Mouse (Mus musculus) cerebellum, adult (tissue): ENCODE measurements around the gene Hspb2.

Experiments
- ATAC-seq: cut with Nextera tagmentation; 2 replicates; pipeline ENCODE4 v1.9.2; 2017; ENCODE audit warnings: mild to moderate bottlenecking, moderate library complexity, mixed read lengths; ENCODE audit not compliant: insufficient number of reproducible peaks, low FRiP score, low TSS enrichment

Gene Hspb2

GRCm38 (mm10) chr9:50752054-50752602, at the start of gene Hspb2:
Hspb2 (minus strand) TSS chr9:50752354.
- 0 out of 2 replicates have a peak, but pooled peaks have one; percentile 23 for ATAC-seq

GRCm38 (mm10) chr9:50800985-50801384, 48.8 kb upstream of the Hspb2 start:
- ATAC-seq: no peak

GRCm38 (mm10) chr9:50798368-50798767, 46.2 kb upstream of the Hspb2 start:
- ATAC-seq: no peak

GRCm38 (mm10) chr9:50797641-50798040, 45.5 kb upstream of the Hspb2 start:
- ATAC-seq: no peak

- no peak for ATAC-seq
Observed at GRCm38 (mm10) chr9:50796776-50797175, 44.6 kb upstream of the Hspb2 start.

- no peak for ATAC-seq
Observed at GRCm38 (mm10) chr9:50795266-50795665, 43.1 kb upstream of the Hspb2 start.

- no peak for ATAC-seq
Observed at GRCm38 (mm10) chr9:50782155-50782554, 30.0 kb upstream of the Hspb2 start.

GRCm38 (mm10) chr9:50776162-50776760, 24.1 kb upstream of the Hspb2 start:
- no peak for ATAC-seq

GRCm38 (mm10) chr9:50775662-50776126, 23.5 kb upstream of the Hspb2 start:
- ATAC-seq: no peak; the same call in 1 of the 2 replicates

GRCm38 (mm10) chr9:50774991-50775612, 22.9 kb upstream of the Hspb2 start, which contains the start of the genes Alg9 and 1110032A03Rik:
Alg9 (plus strand) TSS chr9:50775019.
1110032A03Rik (minus strand) TSS chr9:50775520.
- ATAC-seq: peak; percentile 66; the same call in 1 of the 2 replicates

- no peak for ATAC-seq
Observed at GRCm38 (mm10) chr9:50774026-50774462, 21.9 kb upstream of the Hspb2 start.

- no peak for ATAC-seq
Observed at GRCm38 (mm10) chr9:50770011-50770410, 17.9 kb upstream of the Hspb2 start.

- ATAC-seq: peak; percentile 90
Observed at GRCm38 (mm10) chr9:50768107-50769002, 16.2 kb upstream of the Hspb2 start, which contains the start of gene Fdxacb1. Fdxacb1 (plus strand) TSS chr9:50768236.

GRCm38 (mm10) chr9:50767531-50768106, 15.5 kb upstream of the Hspb2 start:
- 0 out of 2 replicates have a peak, but pooled peaks have one; percentile 21 for ATAC-seq

- ATAC-seq: no peak
Observed at GRCm38 (mm10) chr9:50763331-50763730, 11.2 kb upstream of the Hspb2 start.

GRCm38 (mm10) chr9:50761520-50762243, 9.5 kb upstream of the Hspb2 start:
- no peak for ATAC-seq

- ATAC-seq: no peak
Observed at GRCm38 (mm10) chr9:50756711-50757110, 4.6 kb upstream of the Hspb2 start.

GRCm38 (mm10) chr9:50753947-50754346, 1.8 kb upstream of the Hspb2 start:
- ATAC-seq: no peak
